Mouse (Mus musculus): ENCODE measurements around the gene Celf2. TPM values are rescaled to one million over a fixed set of nuclear protein-coding genes. Genes with fewer than 3 reads are reported as not detected.

Celf2 gene
- polyA plus RNA-seq, 1 experiment from 2014 or later, result 164 TPM

DNA sequence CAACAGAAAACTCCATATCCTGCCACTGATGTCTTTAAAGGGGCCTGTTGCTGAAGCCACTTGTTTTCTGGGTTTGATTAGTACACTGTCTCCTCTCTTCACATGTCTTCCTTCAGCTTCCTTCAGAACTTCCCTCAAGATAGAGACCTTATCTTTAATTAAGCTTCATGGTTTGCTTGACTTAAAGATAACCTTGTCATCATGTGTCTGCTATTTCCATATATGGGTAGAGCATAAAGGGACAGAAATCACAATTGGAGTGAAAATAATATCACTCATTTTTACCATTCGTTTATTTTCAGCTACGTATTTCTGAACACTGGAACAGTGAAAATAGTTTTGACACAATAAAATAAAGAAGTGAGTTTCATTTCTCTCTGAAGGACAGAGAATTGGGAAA lies 905.0 kb downstream of the Celf2 start:
- ATAC-seq (ENCODE audit: low FRiP score, low read depth), result no peak
- H3K9ac ChIP-seq, result no peak overlapping the region

GRCm38 (mm10) chr2:6603880-6604279 lies 905.5 kb downstream of the Celf2 start:
- H3K4me3 ChIP-seq, result no peak overlapping the region
- H3K9me3 ChIP-seq, result no peaks in the 10 kb centered on the region
- peaks cover 20% of the 10 kb centered on the region for H3K36me3 ChIP-seq
- no peak for ATAC-seq (ENCODE audit: low FRiP score, low read depth)
- WGBS, result 79% methylated on average over 6 of the region's 6 CpGs
- H3K27me3 ChIP-seq, result no peaks in the 10 kb centered on the region
- no peaks in the 10 kb centered on the region for H3K4me1 ChIP-seq (replicated peaks)
- no peak overlapping the region for H3K4me2 ChIP-seq
- H3K27ac ChIP-seq (replicated peaks), result no peak overlapping the region
- no peak overlapping the region for H3K9ac ChIP-seq

More for the DNA sequence above, 905.0 kb downstream of the Celf2 start:
- Histone ChIP-seq H3K4me2 (no peak overlapping the region), H3K27ac (replicated peaks) (no peak overlapping the region), H3K9me3 (no peaks in the 10 kb centered on the region), H3K4me3 (no peak overlapping the region), H3K4me1 (replicated peaks) (peaks cover 3% of the 10 kb centered on the region), H3K27me3 (no peaks in the 10 kb centered on the region), H3K36me3 (peaks cover 17% of the 10 kb centered on the region)
- 95% methylated on average over 2 of the region's 2 CpGs for WGBS

DNA sequence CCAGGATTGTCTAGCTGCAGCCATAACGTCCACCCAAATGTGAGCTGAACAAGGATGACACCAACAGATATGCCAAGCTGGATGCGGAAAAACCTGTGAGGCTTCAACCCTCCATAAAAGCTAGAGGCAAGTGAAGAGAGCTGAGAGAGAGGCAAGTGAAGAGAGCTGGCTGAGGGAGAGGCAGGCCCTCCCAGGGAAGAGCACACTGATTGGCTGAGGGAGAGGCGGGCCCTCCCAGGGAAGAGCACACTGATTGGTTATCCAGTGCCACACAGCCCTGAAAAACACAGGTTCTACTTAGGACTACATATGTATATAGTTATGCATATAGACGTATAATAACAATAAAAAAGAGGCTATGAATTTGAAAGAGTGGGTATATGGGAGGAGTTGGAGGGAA lies 907.2 kb downstream of the Celf2 start:
- Histone ChIP-seq H3K9me3 (no peaks in the 10 kb centered on the region), H3K4me2 (no peak overlapping the region), H3K4me3 (no peak overlapping the region), H3K27me3 (no peaks in the 10 kb centered on the region), H3K4me1 (replicated peaks) (no peaks in the 10 kb centered on the region), H3K27ac (replicated peaks) (no peak overlapping the region), H3K36me3 (peaks cover 23% of the 10 kb centered on the region), H3K9ac (no peak overlapping the region)
- WGBS, result 90% methylated on average over 4 of the region's 4 CpGs
- ATAC-seq (ENCODE audit: low FRiP score, low read depth), result no peak

DNA sequence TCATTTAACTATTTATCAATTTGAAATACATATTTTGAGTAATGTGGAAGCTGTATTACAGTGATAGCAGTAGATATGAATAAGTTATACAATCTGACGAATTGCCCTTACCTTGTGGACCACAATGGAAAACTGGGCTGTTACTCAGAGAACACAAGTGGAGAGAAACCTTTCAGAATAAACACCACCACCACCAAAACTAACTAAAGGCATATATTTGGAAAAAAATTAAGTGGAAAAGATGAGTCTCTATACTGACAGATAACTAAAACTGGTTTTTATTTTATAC lies 910.5 kb downstream of the Celf2 start:
- Histone ChIP-seq H3K27me3 (no peaks in the 10 kb centered on the region), H3K4me2 (no peak overlapping the region), H3K36me3 (peaks cover 29% of the 10 kb centered on the region), H3K27ac (replicated peaks) (no peak overlapping the region), H3K4me3 (no peak overlapping the region), H3K9ac (no peak overlapping the region), H3K4me1 (replicated peaks) (peaks cover 14% of the 10 kb centered on the region), H3K9me3 (no peaks in the 10 kb centered on the region)
- no peak for ATAC-seq (ENCODE audit: low FRiP score, low read depth)
- WGBS, result 89% methylated on average over 1 of the region's 1 CpGs

- 83% methylated on average over 8 of the region's 8 CpGs for WGBS
- no peak overlapping the region for H3K4me2 ChIP-seq
- H3K4me1 ChIP-seq (replicated peaks), result peaks cover 18% of the 10 kb centered on the region
- ATAC-seq (ENCODE audit: low FRiP score, low read depth), result no peak
- peaks cover 24% of the 10 kb centered on the region for H3K36me3 ChIP-seq
- no peak overlapping the region for H3K9ac ChIP-seq
- no peak overlapping the region for H3K4me3 ChIP-seq
- H3K27me3 ChIP-seq, result no peaks in the 10 kb centered on the region
- no peaks in the 10 kb centered on the region for H3K9me3 ChIP-seq
- no peak overlapping the region for H3K27ac ChIP-seq (replicated peaks)
Measured at GRCm38 (mm10) chr2:6598124-6598878, 911.1 kb downstream of the Celf2 start.

GRCm38 (mm10) chr2:6594736-6595135 lies 914.6 kb downstream of the Celf2 start:
- Histone ChIP-seq H3K36me3 (peaks cover 14% of the 10 kb centered on the region; the same call in 1 of the 2 replicates), H3K27me3 (no peaks in the 10 kb centered on the region), H3K9me3 (no peaks in the 10 kb centered on the region), H3K9ac (no peak overlapping the region), H3K4me3 (no peak overlapping the region), H3K4me1 (replicated peaks) (peaks cover 18% of the 10 kb centered on the region), H3K27ac (replicated peaks) (no peak overlapping the region), H3K4me2 (no peak overlapping the region)
- WGBS, result 5% methylated on average over 1 of the region's 1 CpGs
- ATAC-seq (ENCODE audit: low FRiP score, low read depth), result peak; percentile 76

- H3K4me3 ChIP-seq, result no peak overlapping the region
- H3K36me3 ChIP-seq, result peaks cover 13% of the 10 kb centered on the region; the same call in 1 of the 2 replicates
- H3K27ac ChIP-seq (replicated peaks), result peak overlapping the region; percentile 43
- no peak overlapping the region for H3K4me2 ChIP-seq
- no peaks in the 10 kb centered on the region for H3K9me3 ChIP-seq
- peaks cover 18% of the 10 kb centered on the region for H3K4me1 ChIP-seq (replicated peaks)
- H3K9ac ChIP-seq, result no peak overlapping the region
- peak; percentile 63 for ATAC-seq (ENCODE audit: low FRiP score, low read depth)
- no peaks in the 10 kb centered on the region for H3K27me3 ChIP-seq
- 49% methylated on average over 3 of the region's 3 CpGs for WGBS
Measured at GRCm38 (mm10) chr2:6594160-6594559, 915.2 kb downstream of the Celf2 start.

DNA sequence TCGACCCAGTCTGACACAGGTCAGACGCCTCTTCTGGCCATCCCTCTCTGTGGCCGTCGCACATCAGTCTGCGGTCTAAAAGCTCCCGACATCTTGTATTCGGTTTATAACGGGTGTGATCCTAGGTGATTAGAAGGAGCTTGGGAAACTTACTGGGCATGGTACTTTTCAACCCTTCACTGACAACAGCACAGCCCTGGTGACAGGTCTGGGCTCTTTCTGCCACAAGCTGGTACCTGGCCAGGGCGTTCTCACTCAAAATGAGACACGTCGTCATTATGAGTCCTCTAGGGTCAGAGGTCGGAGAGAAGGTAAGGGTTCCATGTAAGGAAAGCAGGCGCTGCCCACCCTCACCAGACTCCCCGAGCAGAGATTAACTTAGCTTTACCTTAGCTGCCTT lies 915.6 kb downstream of the Celf2 start:
- H3K27ac ChIP-seq (replicated peaks), result peak overlapping the region; percentile 43; the same call in 1 of the 2 replicates
- peaks cover 11% of the 10 kb centered on the region; the same call in 1 of the 2 replicates for H3K36me3 ChIP-seq
- WGBS, result 76% methylated on average over 14 of the region's 14 CpGs
- H3K27me3 ChIP-seq, result no peaks in the 10 kb centered on the region
- no peak overlapping the region for H3K4me2 ChIP-seq
- H3K9me3 ChIP-seq, result no peaks in the 10 kb centered on the region
- H3K4me1 ChIP-seq (replicated peaks), result peaks cover 18% of the 10 kb centered on the region
- H3K9ac ChIP-seq, result no peak overlapping the region
- ATAC-seq (ENCODE audit: low FRiP score, low read depth), result peak; percentile 40
- H3K4me3 ChIP-seq, result no peak overlapping the region

- 0 out of 2 replicates have a peak, but pooled peaks have one; percentile 55 for ATAC-seq (ENCODE audit: low FRiP score, low read depth)
- Histone ChIP-seq H3K9ac (no peak overlapping the region), H3K36me3 (peaks cover 8% of the 10 kb centered on the region; the same call in 1 of the 2 replicates), H3K9me3 (no peaks in the 10 kb centered on the region), H3K4me1 (replicated peaks) (no peaks in the 10 kb centered on the region), H3K27me3 (no peaks in the 10 kb centered on the region), H3K4me3 (no peak overlapping the region), H3K27ac (replicated peaks) (no peak overlapping the region), H3K4me2 (no peak overlapping the region)
- WGBS, result 94% methylated on average over 10 of the region's 10 CpGs
Measured at GRCm38 (mm10) chr2:6586122-6586681, 923.2 kb downstream of the Celf2 start.

- no peaks in the 10 kb centered on the region for H3K4me1 ChIP-seq (replicated peaks)
- ATAC-seq (ENCODE audit: low FRiP score, low read depth), result no peak
- 90% methylated on average over 7 of the region's 7 CpGs for WGBS
Measured at GRCm38 (mm10) chr2:6585069-6585754, 924.2 kb downstream of the Celf2 start.

GRCm38 (mm10) chr2:6582711-6583110 lies 926.7 kb downstream of the Celf2 start:
- Histone ChIP-seq H3K9ac (no peak overlapping the region), H3K36me3 (0 out of 2 replicates have a peak, but pooled peaks cover 8% of the 10 kb centered on the region), H3K4me3 (no peak overlapping the region), H3K9me3 (no peaks in the 10 kb centered on the region), H3K4me1 (replicated peaks) (no peaks in the 10 kb centered on the region), H3K27ac (replicated peaks) (no peak overlapping the region), H3K4me2 (no peak overlapping the region), H3K27me3 (no peaks in the 10 kb centered on the region)
- ATAC-seq (ENCODE audit: low FRiP score, low read depth), result no peak

More at GRCm38 (mm10) chr2:6585069-6585754, 924.2 kb downstream of the Celf2 start:
- Histone ChIP-seq H3K27ac (replicated peaks) (no peak overlapping the region), H3K4me2 (no peak overlapping the region), H3K27me3 (no peaks in the 10 kb centered on the region), H3K9me3 (no peaks in the 10 kb centered on the region), H3K4me3 (no peak overlapping the region), H3K9ac (no peak overlapping the region), H3K36me3 (0 out of 2 replicates have a peak, but pooled peaks cover 8% of the 10 kb centered on the region)

DNA sequence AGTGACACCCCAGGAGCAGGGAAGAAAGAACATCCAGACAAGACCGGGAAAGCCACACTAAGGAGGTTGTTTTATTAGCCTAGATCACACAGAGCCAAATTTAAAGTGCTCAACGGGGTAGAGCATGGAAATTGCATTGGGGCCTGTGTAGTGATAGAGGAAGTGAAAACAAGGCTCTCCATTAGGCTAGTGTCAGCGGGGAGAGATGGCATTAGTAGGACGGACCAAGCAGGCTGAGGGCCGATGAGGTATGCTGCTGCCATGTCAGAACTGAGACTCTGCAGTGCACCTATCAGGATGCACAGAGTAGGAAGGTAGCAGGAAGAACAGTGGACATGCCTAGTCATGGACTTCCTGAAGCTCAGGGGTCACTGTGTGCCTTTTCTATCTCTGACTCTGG lies 929.3 kb downstream of the Celf2 start:
- no peak overlapping the region for H3K27ac ChIP-seq (replicated peaks)
- ATAC-seq (ENCODE audit: low FRiP score, low read depth), result no peak
- 81% methylated on average over 5 of the region's 5 CpGs for WGBS
- no peaks in the 10 kb centered on the region for H3K9me3 ChIP-seq
- H3K4me3 ChIP-seq, result no peak overlapping the region
- no peak overlapping the region for H3K4me2 ChIP-seq
- no peaks in the 10 kb centered on the region for H3K27me3 ChIP-seq
- H3K9ac ChIP-seq, result no peak overlapping the region
- 0 out of 2 replicates have a peak, but pooled peaks cover 3% of the 10 kb centered on the region for H3K36me3 ChIP-seq
- H3K4me1 ChIP-seq (replicated peaks), result no peaks in the 10 kb centered on the region
